Mouse (Mus musculus): ENCODE measurements around the gene Best3. TPM values are rescaled to one million over a fixed set of nuclear protein-coding genes. Genes with fewer than 3 reads are reported as not detected.

Best3 gene
- total and polyA plus RNA-seq, 3 experiments, result 3.2 to 5.9 (median 5.8) TPM

GRCm38 (mm10) chr10:116980273-116980672 is 5.8 kb upstream of the Best3 start:
- no peak overlapping the region for H3K4me3 ChIP-seq
- no peak overlapping the region for H3K27ac ChIP-seq
- no peak for DNase-seq
- no peaks in the 10 kb centered on the region for H3K79me2 ChIP-seq (replicated peaks; ENCODE audit: control insufficient read depth, insufficient read depth, low read length)
- intact Hi-C loops (cut with DNase I), result no loop called here
- no peak overlapping the region for H3K9ac ChIP-seq (ENCODE audit: low read depth, low read length)
- no peak for TF ChIP-seq EP300 (IDR thresholded peaks at IDR 0.05; ENCODE audit: insufficient read depth, low read depth, low read length)
- no peak for TF ChIP-seq CTCF (IDR thresholded peaks at IDR 0.05)
- TF ChIP-seq POLR2A (IDR thresholded peaks at IDR 0.05; ENCODE audit: insufficient read depth, low read depth, low read length), result no peak
- H3K4me1 ChIP-seq (ENCODE audit: control insufficient read depth, insufficient read depth, low read length), result no peaks in the 10 kb centered on the region
- H3K27me3 ChIP-seq (ENCODE audit: control insufficient read depth, insufficient read depth, low read length), result no peaks in the 10 kb centered on the region
- 60% methylated on average over 4 of the region's 4 CpGs for WGBS
- no peaks in the 10 kb centered on the region for H3K36me3 ChIP-seq (ENCODE audit: control insufficient read depth, insufficient read depth, low read length)

GRCm38 (mm10) chr10:116980888-116981287 is 5.2 kb upstream of the Best3 start:
- Histone ChIP-seq H3K79me2 (replicated peaks; ENCODE audit: control insufficient read depth, insufficient read depth, low read length) (no peaks in the 10 kb centered on the region), H3K36me3 (ENCODE audit: control insufficient read depth, insufficient read depth, low read length) (no peaks in the 10 kb centered on the region), H3K27me3 (ENCODE audit: control insufficient read depth, insufficient read depth, low read length) (no peaks in the 10 kb centered on the region), H3K27ac (no peak overlapping the region), H3K9ac (ENCODE audit: low read depth, low read length) (no peak overlapping the region), H3K4me3 (no peak overlapping the region), H3K4me1 (ENCODE audit: control insufficient read depth, insufficient read depth, low read length) (no peaks in the 10 kb centered on the region)
- no peak for DNase-seq
- TF ChIP-seq EP300 (IDR thresholded peaks at IDR 0.05; ENCODE audit: insufficient read depth, low read depth, low read length) (no peak), CTCF (IDR thresholded peaks at IDR 0.05) (peak; percentile 67), POLR2A (IDR thresholded peaks at IDR 0.05; ENCODE audit: insufficient read depth, low read depth, low read length) (no peak)
- intact Hi-C loops (cut with DNase I), result no loop called here
- 71% methylated on average over 3 of the region's 3 CpGs for WGBS

GRCm38 (mm10) chr10:116982526-116982925 is 3.6 kb upstream of the Best3 start:
- TF ChIP-seq CTCF (IDR thresholded peaks at IDR 0.05) (no peak), POLR2A (IDR thresholded peaks at IDR 0.05; ENCODE audit: insufficient read depth, low read depth, low read length) (no peak), EP300 (IDR thresholded peaks at IDR 0.05; ENCODE audit: insufficient read depth, low read depth, low read length) (no peak)
- H3K27me3 ChIP-seq (ENCODE audit: control insufficient read depth, insufficient read depth, low read length), result no peaks in the 10 kb centered on the region
- no peak for DNase-seq
- no peaks in the 10 kb centered on the region for H3K79me2 ChIP-seq (replicated peaks; ENCODE audit: control insufficient read depth, insufficient read depth, low read length)
- no peak overlapping the region for H3K9ac ChIP-seq (ENCODE audit: low read depth, low read length)
- WGBS, result 58% methylated on average over 4 of the region's 4 CpGs
- H3K4me3 ChIP-seq, result no peak overlapping the region
- H3K36me3 ChIP-seq (ENCODE audit: control insufficient read depth, insufficient read depth, low read length), result no peaks in the 10 kb centered on the region
- intact Hi-C loops (cut with DNase I), result no loop called here
- H3K4me1 ChIP-seq (ENCODE audit: control insufficient read depth, insufficient read depth, low read length), result no peaks in the 10 kb centered on the region
- H3K27ac ChIP-seq, result no peak overlapping the region

- Histone ChIP-seq H3K36me3 (ENCODE audit: control insufficient read depth, insufficient read depth, low read length) (no peaks in the 10 kb centered on the region), H3K9ac (ENCODE audit: low read depth, low read length) (no peak overlapping the region), H3K27me3 (ENCODE audit: control insufficient read depth, insufficient read depth, low read length) (no peaks in the 10 kb centered on the region), H3K79me2 (replicated peaks; ENCODE audit: control insufficient read depth, insufficient read depth, low read length) (no peaks in the 10 kb centered on the region), H3K27ac (no peak overlapping the region), H3K4me3 (no peak overlapping the region), H3K4me1 (ENCODE audit: control insufficient read depth, insufficient read depth, low read length) (no peaks in the 10 kb centered on the region)
- no peak for TF ChIP-seq POLR2A (IDR thresholded peaks at IDR 0.05; ENCODE audit: insufficient read depth, low read depth, low read length)
- no peak for TF ChIP-seq EP300 (IDR thresholded peaks at IDR 0.05; ENCODE audit: insufficient read depth, low read depth, low read length)
- TF ChIP-seq CTCF (IDR thresholded peaks at IDR 0.05), result no peak
- no peak for DNase-seq
- WGBS, result 79% methylated on average over 12 of the region's 12 CpGs
- intact Hi-C loops (cut with DNase I), result no loop called here
These were observed 1.3 kb upstream of the Best3 start for GRCm38 (mm10) chr10:116984836-116985235.

GRCm38 (mm10) chr10:116993971-116994370 is 7.9 kb downstream of the Best3 start:
- intact Hi-C loops (cut with DNase I), result no loop called here
- no peak overlapping the region for H3K27ac ChIP-seq
- no peaks in the 10 kb centered on the region for H3K27me3 ChIP-seq (ENCODE audit: control insufficient read depth, insufficient read depth, low read length)
- H3K79me2 ChIP-seq (replicated peaks; ENCODE audit: control insufficient read depth, insufficient read depth, low read length), result no peaks in the 10 kb centered on the region
- H3K36me3 ChIP-seq (ENCODE audit: control insufficient read depth, insufficient read depth, low read length), result no peaks in the 10 kb centered on the region
- TF ChIP-seq POLR2A (IDR thresholded peaks at IDR 0.05; ENCODE audit: insufficient read depth, low read depth, low read length), result no peak
- TF ChIP-seq EP300 (IDR thresholded peaks at IDR 0.05; ENCODE audit: insufficient read depth, low read depth, low read length), result no peak
- WGBS, result 81% methylated on average over 8 of the region's 8 CpGs
- no peak overlapping the region for H3K4me3 ChIP-seq
- no peak overlapping the region for H3K9ac ChIP-seq (ENCODE audit: low read depth, low read length)
- DNase-seq, result no peak
- H3K4me1 ChIP-seq (ENCODE audit: control insufficient read depth, insufficient read depth, low read length), result peaks cover 4% of the 10 kb centered on the region

- H3K79me2 ChIP-seq (replicated peaks; ENCODE audit: control insufficient read depth, insufficient read depth, low read length), result no peaks in the 10 kb centered on the region
- H3K4me1 ChIP-seq (ENCODE audit: control insufficient read depth, insufficient read depth, low read length), result peaks cover 6% of the 10 kb centered on the region
- no peak overlapping the region for H3K27ac ChIP-seq
- no peaks in the 10 kb centered on the region for H3K27me3 ChIP-seq (ENCODE audit: control insufficient read depth, insufficient read depth, low read length)
- TF ChIP-seq EP300 (IDR thresholded peaks at IDR 0.05; ENCODE audit: insufficient read depth, low read depth, low read length) (no peak), CTCF (IDR thresholded peaks at IDR 0.05) (no peak), POLR2A (IDR thresholded peaks at IDR 0.05; ENCODE audit: insufficient read depth, low read depth, low read length) (no peak)
- no peak overlapping the region for H3K9ac ChIP-seq (ENCODE audit: low read depth, low read length)
- H3K4me3 ChIP-seq, result no peak overlapping the region
- 77% methylated on average over 5 of the region's 5 CpGs for WGBS
- intact Hi-C loops (cut with DNase I), result loop anchor here (5.0 kb wide), 1 partner anchor 47 kb away; no protein-coding TSS in a partner anchor
- DNase-seq, result no peak
- no peaks in the 10 kb centered on the region for H3K36me3 ChIP-seq (ENCODE audit: control insufficient read depth, insufficient read depth, low read length)
These were observed 9.0 kb downstream of the Best3 start for GRCm38 (mm10) chr10:116995162-116995561.

Measured in heart, adult 2 months (tissue).